8 mouse cellular contexts compared by ENCODE assay signal in the genomic region with DNA sequence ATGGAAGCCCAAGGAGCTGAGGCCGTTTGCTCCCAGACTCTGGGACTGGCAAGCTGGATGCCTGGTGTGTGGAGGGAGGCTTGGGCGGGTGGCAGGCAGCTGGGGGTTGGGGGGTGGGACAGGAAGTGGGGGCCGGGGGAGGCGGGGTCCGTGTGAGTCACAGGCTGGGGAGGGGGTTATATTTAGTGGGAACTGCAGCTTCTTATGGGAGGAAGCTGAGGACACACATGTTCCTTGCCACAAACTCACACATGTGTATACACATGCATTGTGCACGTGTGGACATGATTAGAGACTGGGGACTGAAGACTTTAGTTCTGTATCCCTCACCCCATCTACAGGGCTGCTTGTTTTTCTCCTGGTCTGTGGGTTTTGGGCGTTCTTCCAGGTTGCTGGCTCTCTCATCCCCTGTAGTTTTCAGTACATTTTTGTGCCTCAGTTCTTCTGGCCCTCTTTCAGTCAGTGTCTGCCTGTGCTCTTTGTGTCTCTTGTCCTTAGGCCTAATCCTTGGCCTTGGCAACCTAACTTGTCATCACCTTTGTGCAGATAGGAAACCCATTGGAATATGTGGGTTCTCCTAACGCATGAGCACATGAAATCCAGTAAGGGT. TPM values are rescaled to one million over a fixed set of nuclear protein-coding genes. Genes with fewer than 3 reads are reported as not detected.
DNase-seq lines count a peak whose midpoint lies in the region; ATAC-seq lines count a peak whose summit lies in the region.

No protein-coding gene starts in this region.

- peak overlapping the region; percentile 88 for H3K4me2 ChIP-seq in embryonic facial prominence, embryonic 12.5 days (replicated peaks)
- H3K4me2 ChIP-seq in neural tube, embryonic 15.5 days = peak overlapping the region; percentile 83

- H3K9me3 ChIP-seq in heart, embryonic 10.5 days = no peaks in the 10 kb centered on the region
- H3K9me3 ChIP-seq in embryonic facial prominence, embryonic 12.5 days = no peaks in the 10 kb centered on the region
- H3K9me3 ChIP-seq in neural tube, embryonic 15.5 days (replicated peaks) = no peaks in the 10 kb centered on the region

- DNase-seq in heart, embryonic 10.5 days (ENCODE audit: low spot score) = no peak
- DNase-seq in heart, adult 8-10 months (ENCODE audit: low spot score) = no peak
- peak; percentile 81 for DNase-seq in 416B (ENCODE audit: low read depth)
- peak; percentile 41 to 73 for DNase-seq in layer of hippocampus, postnatal 14 days (ENCODE audit: low spot score in 2 of 2)
- no peak for DNase-seq in kidney, postnatal 4 days

- H3K36me3 ChIP-seq in heart, embryonic 10.5 days = no peaks in the 10 kb centered on the region
- no peaks in the 10 kb centered on the region for H3K36me3 ChIP-seq in embryonic facial prominence, embryonic 12.5 days
- H3K36me3 ChIP-seq in neural tube, embryonic 15.5 days = no peaks in the 10 kb centered on the region

- no peaks in the 10 kb centered on the region for H3K27me3 ChIP-seq in heart, embryonic 10.5 days (ENCODE audit: insufficient read depth, poor library complexity, severe bottlenecking)
- no peaks in the 10 kb centered on the region for H3K27me3 ChIP-seq in embryonic facial prominence, embryonic 12.5 days
- no peaks in the 10 kb centered on the region for H3K27me3 ChIP-seq in neural tube, embryonic 15.5 days (replicated peaks)

- peak overlapping the region; percentile 89 for H3K9ac ChIP-seq in embryonic facial prominence, embryonic 12.5 days
- peak overlapping the region; percentile 84 for H3K9ac ChIP-seq in neural tube, embryonic 15.5 days (replicated peaks)

- H3K4me3 ChIP-seq in heart, embryonic 10.5 days = peak overlapping the region; percentile 72
- H3K4me3 ChIP-seq in embryonic facial prominence, embryonic 12.5 days = peak overlapping the region; percentile 81
- H3K4me3 ChIP-seq in neural tube, embryonic 15.5 days (replicated peaks) = peak overlapping the region; percentile 64

- H3K4me1 ChIP-seq in heart, embryonic 10.5 days = peaks cover 67% of the 10 kb centered on the region
- peaks cover 53% of the 10 kb centered on the region for H3K4me1 ChIP-seq in embryonic facial prominence, embryonic 12.5 days
- H3K4me1 ChIP-seq in neural tube, embryonic 15.5 days = peaks cover 73% of the 10 kb centered on the region

- ATAC-seq in embryonic facial prominence, embryonic 12.5 days (ENCODE audit: insufficient number of reproducible peaks, insufficient read depth, low FRiP score, low TSS enrichment) = no peak
- ATAC-seq in neural tube, embryonic 15.5 days (ENCODE audit: low FRiP score) = no peak
- ATAC-seq in monocyte, adult 5-6 weeks (replicated peaks; ENCODE audit: insufficient number of reproducible peaks, low FRiP score, low TSS enrichment, poor library complexity, severe bottlenecking) = no peak

- peak overlapping the region; percentile 93 for H3K27ac ChIP-seq in heart, embryonic 10.5 days
- H3K27ac ChIP-seq in embryonic facial prominence, embryonic 12.5 days = peak overlapping the region; percentile 95
- peak overlapping the region; percentile 95 for H3K27ac ChIP-seq in neural tube, embryonic 15.5 days (replicated peaks)

- WGBS in heart, embryonic 10.5 days = 20% methylated on average over 8 of the region's 8 CpGs
- 10% methylated on average over 8 of the region's 8 CpGs for WGBS in embryonic facial prominence, embryonic 12.5 days
- 18% methylated on average over 8 of the region's 8 CpGs for WGBS in neural tube, embryonic 15.5 days

RNA-seq across cellular contexts. Expression of a gene that starts 3.4 kb away (rescaled TPM):
- polyA plus RNA-seq in heart, embryonic 10.5 days (2016; fragmentation: Nextera tagmentation; extraction: Ambion mirVana) = 5.7 and 9.3 TPM in 2 replicates
- total RNA-seq in heart, adult 8-10 months (2022) = 1 to 10 TPM; 3.9 to 6.3 (median 5.2) TPM
- polyA plus RNA-seq in embryonic facial prominence, embryonic 12.5 days (2016; fragmentation: Nextera tagmentation; extraction: Ambion mirVana) = 12.6 and 14.9 TPM in 2 replicates
- 100 to 1,000 TPM; 845 to 900 TPM for total RNA-seq in layer of hippocampus, postnatal 14 days (2021)
- 20.1 and 24.7 TPM in 2 replicates for polyA plus RNA-seq in neural tube, embryonic 15.5 days (2015; fragmentation: Nextera tagmentation; extraction: Ambion mirVana)
- total RNA-seq in monocyte, adult 5-6 weeks (2017) = 3.5 to 20.2 TPM (median 6.5 TPM) in 3 replicates

RNA-seq across cellular contexts. Expression of a gene that starts 4.9 kb away (rescaled TPM):
- polyA plus RNA-seq in heart, embryonic 10.5 days (2016; fragmentation: Nextera tagmentation; extraction: Ambion mirVana) = 79.1 and 102 TPM in 2 replicates
- 1,000 to 10,000 TPM; 1,233 to 1,415 (median 1,285) TPM for total RNA-seq in heart, adult 8-10 months (2022)
- 66.8 and 70.4 TPM in 2 replicates for polyA plus RNA-seq in embryonic facial prominence, embryonic 12.5 days (2016; fragmentation: Nextera tagmentation; extraction: Ambion mirVana)
- total RNA-seq in layer of hippocampus, postnatal 14 days (2021) = 10 to 100 TPM; 62.3 to 69.2 TPM
- polyA plus RNA-seq in neural tube, embryonic 15.5 days (2015; fragmentation: Nextera tagmentation; extraction: Ambion mirVana) = 61.7 and 65.7 TPM in 2 replicates
- total RNA-seq in monocyte, adult 5-6 weeks (2017) = 46.9 to 64.6 TPM (median 55.3 TPM) in 3 replicates

RNA-seq across cellular contexts. Expression of a gene that starts 19.7 kb away (rescaled TPM):
- polyA plus RNA-seq in heart, embryonic 10.5 days (2016; fragmentation: Nextera tagmentation; extraction: Ambion mirVana) = 29.5 and 40.3 TPM in 2 replicates
- 1 to 10 TPM; 4.0 to 6.4 (median 5.1) TPM for total RNA-seq in heart, adult 8-10 months (2022)
- polyA plus RNA-seq in embryonic facial prominence, embryonic 12.5 days (2016; fragmentation: Nextera tagmentation; extraction: Ambion mirVana) = 67.2 and 70.3 TPM in 2 replicates
- total RNA-seq in layer of hippocampus, postnatal 14 days (2021) = 10 to 100 TPM; 29.3 to 29.7 TPM
- 22.6 and 25.1 TPM in 2 replicates for polyA plus RNA-seq in neural tube, embryonic 15.5 days (2015; fragmentation: Nextera tagmentation; extraction: Ambion mirVana)
- 18.6 to 27.1 TPM (median 19.1 TPM) in 3 replicates for total RNA-seq in monocyte, adult 5-6 weeks (2017)

RNA-seq across cellular contexts. Expression of a gene that starts 24.6 kb away (rescaled TPM):
- 51.8 and 73.3 TPM in 2 replicates for polyA plus RNA-seq in heart, embryonic 10.5 days (2016; fragmentation: Nextera tagmentation; extraction: Ambion mirVana)
- 10 to 100 TPM; 21.0 to 24.9 (median 23.6) TPM for total RNA-seq in heart, adult 8-10 months (2022)
- polyA plus RNA-seq in embryonic facial prominence, embryonic 12.5 days (2016; fragmentation: Nextera tagmentation; extraction: Ambion mirVana) = 95.1 and 99.1 TPM in 2 replicates
- 10 to 100 TPM; 38.0 to 40.0 TPM for total RNA-seq in layer of hippocampus, postnatal 14 days (2021)
- polyA plus RNA-seq in neural tube, embryonic 15.5 days (2015; fragmentation: Nextera tagmentation; extraction: Ambion mirVana) = 53.5 and 57.8 TPM in 2 replicates
- 48.7 to 74.0 TPM (median 57.5 TPM) in 3 replicates for total RNA-seq in monocyte, adult 5-6 weeks (2017)

RNA-seq across cellular contexts. Expression of a gene that starts 29.2 kb away (rescaled TPM):
- polyA plus RNA-seq in heart, embryonic 10.5 days (2016; fragmentation: Nextera tagmentation; extraction: Ambion mirVana) = 365 and 379 TPM in 2 replicates
- total RNA-seq in heart, adult 8-10 months (2022) = 100 to 1,000 TPM; 287 to 342 (median 325) TPM
- polyA plus RNA-seq in embryonic facial prominence, embryonic 12.5 days (2016; fragmentation: Nextera tagmentation; extraction: Ambion mirVana) = 463 and 471 TPM in 2 replicates
- total RNA-seq in layer of hippocampus, postnatal 14 days (2021) = 100 to 1,000 TPM; 221 to 251 TPM
- 549 and 565 TPM in 2 replicates for polyA plus RNA-seq in neural tube, embryonic 15.5 days (2015; fragmentation: Nextera tagmentation; extraction: Ambion mirVana)
- total RNA-seq in monocyte, adult 5-6 weeks (2017) = 244 to 340 TPM (median 296 TPM) in 3 replicates

Comparison
In these comparisons a context has a peak if more than half of its experiments do, and no peak if none do; other contexts are left out.
1. DNase-seq: peak in 416B (single experiment) and layer of hippocampus, postnatal 14 days (2 of 2); none in heart, embryonic 10.5 days (single experiment), heart, adult 8-10 months (single experiment) and kidney, postnatal 4 days (0 of 2).
2. RNA of a gene that starts 3.4 kb away (total RNA-seq): 845 to 900 TPM in layer of hippocampus, postnatal 14 days; 3.9 to 6.3 TPM in heart, adult 8-10 months and 3.5 to 20.2 TPM in monocyte, adult 5-6 weeks; every median in the first group is over 10 times any median in the second.
3. RNA of a gene that starts 4.9 kb away (total RNA-seq): 1,233 to 1,415 TPM in heart, adult 8-10 months; 62.3 to 69.2 TPM in layer of hippocampus, postnatal 14 days and 46.9 to 64.6 TPM in monocyte, adult 5-6 weeks; every median in the first group is over 10 times any median in the second.
4. Peak in every context shown above with its lines, with median percentiles within 50 percentile points of each other: H3K27ac ChIP-seq and H3K4me3 ChIP-seq.